Mouse (Mus musculus) heart, embryonic 10.5 days (tissue): ENCODE results near the gene Zswim1. TPM values are rescaled to one million over a fixed set of nuclear protein-coding genes. Genes with fewer than 3 reads are reported as not detected.
A peak's percentile ranks its signal among the peaks of the same experiment; 100 is the strongest.
"Not testable (repeated sequence)": the region's sequence is repeated elsewhere in the genome, so short reads cannot be mapped to it uniquely, and the experiment has no call there.

Experiments
- DNase-seq: peaks from one replicate; pipeline ENCODE4 v3.0.0-alpha.2; 2017; ENCODE audit warnings: low spot score
- H3K27ac ChIP-seq: fragments of 300-500 bp; sonication (generic); 2 replicates; pipeline ENCODE4 v1.5.1; 2016; ENCODE audit warnings: mild to moderate bottlenecking
- H3K27me3 ChIP-seq: fragments of 300-500 bp; sonication (generic); 2 replicates; pipeline ENCODE4 v1.6.1; 2016; ENCODE audit warnings: mild to moderate bottlenecking; ENCODE audit not compliant: poor library complexity, insufficient read depth, severe bottlenecking
- H3K36me3 ChIP-seq: fragments of 300-500 bp; sonication (generic); 2 replicates; pipeline ENCODE4 v1.6.1; 2016; ENCODE audit warnings: mild to moderate bottlenecking, moderate library complexity
- H3K4me1 ChIP-seq: fragments of 300-500 bp; sonication (generic); 2 replicates; pipeline ENCODE4 v1.6.1; 2016; ENCODE audit warnings: mild to moderate bottlenecking
- H3K4me3 ChIP-seq: fragments of 300-500 bp; sonication (generic); 2 replicates; pipeline ENCODE4 v1.5.1; 2016; ENCODE audit warnings: mild to moderate bottlenecking, moderate library complexity
- H3K9me3 ChIP-seq: fragments of 300-500 bp; sonication (generic); 2 replicates; pipeline ENCODE4 v1.6.1; 2016; ENCODE audit warnings: mild to moderate bottlenecking, moderate library complexity
- WGBS: fragments of 180-500 bp; shearing (Covaris S2); methylation state at CpG from one replicate; pipeline ENCODE4 v1.1.7; 2016; 5-methylcytosine and 5-hydroxymethylcytosine counted together
- polyA plus RNA-seq: library from polyadenylated mRNA; unstranded; fragments of >200 nt; fragmentation: Nextera tagmentation; extraction: Ambion mirVana; gene quantifications from 2 replicates; pipeline ENCODE4 v1.2.1, GENCODE M21; 2016

Zswim1 gene
- polyA plus RNA-seq, 1 experiment from 2014 or later = 14.3 TPM

GRCm38 (mm10) chr2:164845782-164846181 is 23.3 kb downstream of the Zswim1 start:
- Histone ChIP-seq H3K9me3 (no peaks in the 10 kb centered on the region), H3K27me3 (no peaks in the 10 kb centered on the region), H3K27ac (no peak overlapping the region), H3K36me3 (0 out of 2 replicates have a peak, but pooled peaks cover 3% of the 10 kb centered on the region), H3K4me1 (peaks cover 4% of the 10 kb centered on the region; the same call in 1 of the 2 replicates), H3K4me3 (no peak overlapping the region)
- DNase-seq = no peak
- whole genome bisulfite sequencing = 46% methylated on average over 3 of the region's 3 CpGs

- Histone ChIP-seq H3K27ac (no peak overlapping the region), H3K27me3 (peaks cover 25% of the 10 kb centered on the region), H3K36me3 (0 out of 2 replicates have a peak, but pooled peaks cover 4% of the 10 kb centered on the region), H3K4me1 (peaks cover 7% of the 10 kb centered on the region; the same call in 1 of the 2 replicates), H3K9me3 (no peaks in the 10 kb centered on the region), H3K4me3 (no peak overlapping the region)
- no peak for DNase-seq
- WGBS = 83% methylated on average over 8 of the region's 8 CpGs
These were observed 27.6 kb downstream of the Zswim1 start for GRCm38 (mm10) chr2:164850061-164850460.

- not testable (repeated sequence) for H3K9me3 ChIP-seq, H3K36me3 ChIP-seq, DNase-seq, H3K27ac ChIP-seq, H3K4me3 ChIP-seq
- 81% methylated on average over 5 of the region's 5 CpGs for WGBS
- Histone ChIP-seq H3K4me1 (peaks cover 32% of the 10 kb centered on the region), H3K27me3 (peaks cover 75% of the 10 kb centered on the region)
These were observed 33.1 kb downstream of the Zswim1 start for GRCm38 (mm10) chr2:164855572-164855971.

- Histone ChIP-seq H3K36me3 (no peaks in the 10 kb centered on the region), H3K4me3 (peak overlapping the region; percentile 65), H3K9me3 (no peaks in the 10 kb centered on the region), H3K4me1 (peaks cover 34% of the 10 kb centered on the region), H3K27me3 (peaks cover 75% of the 10 kb centered on the region), H3K27ac (peak overlapping the region; percentile 37; the same call in 1 of the 2 replicates)
- DNase-seq = no peak
- WGBS = 1% methylated on average over 42 of the region's 42 CpGs
These were observed 34.0 kb downstream of the Zswim1 start for GRCm38 (mm10) chr2:164856309-164857100.

- under 1% methylated on average over 45 of the region's 47 CpGs for WGBS
- Histone ChIP-seq H3K4me3 (peak within 1 kb of the TSS; percentile 65), H3K36me3 (no peaks in the 10 kb centered on the region), H3K9me3 (no peaks in the 10 kb centered on the region), H3K27ac (peak within 1 kb of the TSS; percentile 37), H3K4me1 (peaks cover 41% of the 10 kb centered on the region), H3K27me3 (peaks cover 73% of the 10 kb centered on the region)
- DNase-seq = no peak
These were observed 34.8 kb downstream of the Zswim1 start, which contains the start of gene Pltp for GRCm38 (mm10) chr2:164857101-164857821. Gene Pltp (minus strand): TSS chr2:164857711.

GRCm38 (mm10) chr2:164857842-164858553 is 35.5 kb downstream of the Zswim1 start:
- Histone ChIP-seq H3K36me3 (no peaks in the 10 kb centered on the region), H3K9me3 (no peaks in the 10 kb centered on the region), H3K27ac (peak overlapping the region; percentile 37; the same call in 1 of the 2 replicates), H3K4me1 (peaks cover 42% of the 10 kb centered on the region), H3K4me3 (peak overlapping the region; percentile 65), H3K27me3 (peaks cover 66% of the 10 kb centered on the region)
- WGBS = 3% methylated on average over 19 of the region's 19 CpGs
- no peak for DNase-seq

- Histone ChIP-seq H3K4me3 (no peak overlapping the region), H3K27ac (no peak overlapping the region), H3K27me3 (peaks cover 58% of the 10 kb centered on the region), H3K4me1 (peaks cover 42% of the 10 kb centered on the region), H3K36me3 (no peaks in the 10 kb centered on the region), H3K9me3 (no peaks in the 10 kb centered on the region)
- 46% methylated on average over 2 of the region's 2 CpGs for WGBS
- DNase-seq = no peak
These were observed 36.7 kb downstream of the Zswim1 start for GRCm38 (mm10) chr2:164859155-164859554.

- H3K4me3 ChIP-seq = no peak overlapping the region
- no peaks in the 10 kb centered on the region for H3K36me3 ChIP-seq
- no peaks in the 10 kb centered on the region for H3K9me3 ChIP-seq
- H3K27me3 ChIP-seq = peaks cover 52% of the 10 kb centered on the region
- 55% methylated on average over 9 of the region's 9 CpGs for WGBS
- H3K27ac ChIP-seq = no peak overlapping the region
- peaks cover 41% of the 10 kb centered on the region for H3K4me1 ChIP-seq
- DNase-seq = no peak
These were observed 37.4 kb downstream of the Zswim1 start for GRCm38 (mm10) chr2:164859640-164860432.

- no peak for DNase-seq
- peaks cover 40% of the 10 kb centered on the region for H3K4me1 ChIP-seq
- H3K9me3 ChIP-seq = no peaks in the 10 kb centered on the region
- no peak overlapping the region for H3K27ac ChIP-seq
- H3K27me3 ChIP-seq = peaks cover 39% of the 10 kb centered on the region
- no peaks in the 10 kb centered on the region for H3K36me3 ChIP-seq
- 71% methylated on average over 4 of the region's 4 CpGs for WGBS
- H3K4me3 ChIP-seq = no peak overlapping the region
These were observed 38.6 kb downstream of the Zswim1 start for GRCm38 (mm10) chr2:164861094-164861493.

- Histone ChIP-seq H3K36me3 (no peaks in the 10 kb centered on the region), H3K27me3 (peaks cover 27% of the 10 kb centered on the region), H3K27ac (no peak overlapping the region), H3K4me3 (no peak overlapping the region), H3K9me3 (no peaks in the 10 kb centered on the region), H3K4me1 (peaks cover 36% of the 10 kb centered on the region)
- no peak for DNase-seq
- WGBS = 53% methylated on average over 9 of the region's 9 CpGs
These were observed 39.8 kb downstream of the Zswim1 start for GRCm38 (mm10) chr2:164862179-164862861.

- H3K4me1 ChIP-seq = peaks cover 29% of the 10 kb centered on the region
- peaks cover 16% of the 10 kb centered on the region for H3K27me3 ChIP-seq
- not testable (repeated sequence) for H3K9me3 ChIP-seq, H3K36me3 ChIP-seq, DNase-seq, H3K27ac ChIP-seq, H3K4me3 ChIP-seq
- WGBS = 91% methylated on average over 8 of the region's 9 CpGs
These were observed 40.9 kb downstream of the Zswim1 start for GRCm38 (mm10) chr2:164863411-164863810.
